Mouse (Mus musculus) testis, postnatal 14 days (tissue): ENCODE results near the gene Cdadc1.

ENCODE experiments used
- DNase-seq: peaks from one replicate; pipeline ENCODE4 v3.0.0; 2021; ENCODE audit warnings: low spot score

The Cdadc1 gene

GRCm38 (mm10) chr14:59543956-59544355, 53.8 kb downstream of the Cdadc1 start:
- no peak for DNase-seq

GRCm38 (mm10) chr14:59543158-59543826, 54.5 kb downstream of the Cdadc1 start:
- no peak for DNase-seq

- no peak for DNase-seq
Observed at GRCm38 (mm10) chr14:59540761-59541160, 57.0 kb downstream of the Cdadc1 start.

- no peak for DNase-seq
Observed at GRCm38 (mm10) chr14:59540230-59540629, 57.5 kb downstream of the Cdadc1 start.

DNA sequence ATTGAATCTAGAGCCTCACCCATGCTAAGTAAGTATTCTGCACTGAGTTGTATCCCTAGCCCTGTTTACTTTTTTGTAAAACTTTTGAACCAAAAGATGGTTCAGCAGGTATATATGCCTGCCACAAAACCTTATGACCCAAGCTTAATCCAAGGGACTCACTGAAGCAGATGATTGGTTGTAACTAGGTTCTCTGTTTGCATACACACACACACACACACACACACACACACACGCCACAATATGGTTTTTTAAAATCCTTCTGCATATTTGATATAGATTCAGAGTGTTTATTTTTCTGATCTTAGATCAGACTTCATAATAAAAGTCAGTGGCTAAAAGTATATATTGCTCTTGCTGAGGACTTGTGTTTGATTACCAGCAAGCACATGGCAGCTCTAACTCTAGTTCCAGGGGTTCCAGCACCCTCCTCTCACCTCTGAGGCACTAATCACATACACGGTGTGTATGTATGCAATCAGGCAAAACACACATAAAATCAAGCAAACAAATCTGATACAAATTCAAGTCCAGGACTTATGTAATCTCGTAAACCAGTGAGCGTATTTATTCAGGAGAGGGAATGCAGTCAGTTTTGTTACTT, 59.8 kb downstream of the Cdadc1 start:
- DNase-seq, result no peak

GRCm38 (mm10) chr14:59533908-59534307, 63.9 kb downstream of the Cdadc1 start:
- DNase-seq, result no peak

- no peak for DNase-seq
Observed at GRCm38 (mm10) chr14:59532986-59533385, 64.8 kb downstream of the Cdadc1 start.

GRCm38 (mm10) chr14:59530801-59531200, 67.0 kb downstream of the Cdadc1 start:
- no peak for DNase-seq

DNA sequence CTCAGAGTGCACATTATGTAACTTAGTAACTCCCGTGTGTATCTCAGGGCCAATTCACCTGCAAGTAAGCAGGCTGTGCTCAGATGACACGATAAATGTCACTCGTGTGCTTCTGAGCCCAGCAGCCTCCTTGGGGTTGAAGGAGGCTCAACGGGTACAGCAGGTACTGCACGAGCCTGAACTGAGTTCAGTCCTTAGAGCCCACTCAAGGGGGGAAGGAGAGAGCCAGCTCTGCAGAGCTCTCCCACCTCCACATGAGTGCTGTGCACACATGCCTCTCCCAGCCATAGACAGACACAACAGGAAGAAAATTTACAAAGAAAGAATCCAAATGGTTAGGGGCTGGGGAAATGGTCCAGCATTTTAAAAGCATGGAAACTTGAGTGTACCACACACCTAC, 71.9 kb downstream of the Cdadc1 start:
- DNase-seq, result peak; percentile 16

DNA sequence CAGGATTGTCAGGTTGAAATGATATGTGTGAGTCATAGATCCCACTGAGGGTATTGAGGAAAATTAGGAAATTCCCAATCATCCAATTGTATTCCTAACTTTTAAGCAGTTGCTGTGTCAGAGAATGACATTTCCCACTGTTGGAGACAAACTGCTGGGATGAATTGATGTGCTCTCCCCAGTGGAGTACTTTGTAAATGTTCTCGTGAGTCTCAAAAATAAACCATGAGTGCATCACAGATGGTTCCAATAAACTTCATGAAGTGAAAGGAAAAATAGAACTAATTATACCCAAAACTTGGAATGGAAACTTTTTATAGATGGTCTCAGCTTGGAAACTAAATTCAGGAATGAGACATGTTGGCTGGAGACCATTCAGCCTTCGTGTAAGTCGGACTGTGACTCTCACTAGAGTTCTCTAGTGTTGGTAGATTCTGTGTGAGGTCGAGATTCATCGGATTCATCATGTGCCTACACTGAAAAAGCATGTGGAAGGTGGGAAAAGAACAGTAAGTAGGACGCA, 83.8 kb downstream of the Cdadc1 start:
- no peak for DNase-seq
